Mouse (Mus musculus) ES-E14 (cell line): ENCODE measurements around the gene Il22ra1.

ENCODE experiments used
- CHD2 ChIP-seq: IDR thresholded peaks from 2 replicates; pipeline ENCODE4 v1.6.1; 2014; ENCODE audit warnings: mild to moderate bottlenecking, low read depth, low read length, inconsistent platforms
- MAFK ChIP-seq: IDR thresholded peaks from 2 replicates; pipeline ENCODE4 v1.6.1; 2014; ENCODE audit warnings: mild to moderate bottlenecking, low read depth, low read length, inconsistent platforms; ENCODE audit not compliant: insufficient read depth
- ZC3H11A ChIP-seq: IDR thresholded peaks from 2 replicates; pipeline ENCODE4 v1.6.1; 2012; ENCODE audit warnings: low read depth, mild to moderate bottlenecking, inconsistent platforms, low read length, borderline replicate concordance

GRCm38 (mm10) chr4:135765707-135766106, 37.7 kb downstream of the Il22ra1 start:
- TF ChIP-seq ZC3H11A (no peak), CHD2 (no peak), MAFK (no peak)
